Mouse (Mus musculus) erythroid progenitor cell, adult 5-6 weeks (primary cell): Measurements from ENCODE around the gene Rhox7a. TPM values are rescaled to one million over a fixed set of nuclear protein-coding genes. Genes with fewer than 3 reads are reported as not detected.
"Not testable (repeated sequence)": the region's sequence is repeated elsewhere in the genome, so short reads cannot be mapped to it uniquely, and the experiment has no call there.

Experiments used
- ATAC-seq: replicated peaks from 2 replicates; pipeline ENCODE4 v1.8.0; 2016; ENCODE audit warnings: moderate number of reproducible peaks, mild to moderate bottlenecking, moderate TSS enrichment, inconsistent platforms; ENCODE audit not compliant: poor library complexity, low FRiP score, severe bottlenecking
- total RNA-seq, 2 experiments: library from RNA; stranded (forward) in 1 of 2; stranded (reverse) in 1 of 2; fragments of 150-400 nt in 1 of 2; fragments of 186-747, 209-891 nt in 1 of 2; gene quantifications; 2 replicates each; pipeline versions ENCODE4 v1.2.3 to v1.2.4; 2015 to 2017; ENCODE audit warnings: low replicate concordance in 2 of 2

The Rhox7a gene
- total RNA-seq (2015; ENCODE audit: low replicate concordance): not detected in 2 replicates
- total RNA-seq (2017; ENCODE audit: low replicate concordance): not detected in 2 replicates

GRCm38 (mm10) chrX:37831386-37831785, at the start of gene Rhox7a:
Gene Rhox7a (plus strand): TSS chrX:37831686.
- not testable (repeated sequence) for ATAC-seq

DNA sequence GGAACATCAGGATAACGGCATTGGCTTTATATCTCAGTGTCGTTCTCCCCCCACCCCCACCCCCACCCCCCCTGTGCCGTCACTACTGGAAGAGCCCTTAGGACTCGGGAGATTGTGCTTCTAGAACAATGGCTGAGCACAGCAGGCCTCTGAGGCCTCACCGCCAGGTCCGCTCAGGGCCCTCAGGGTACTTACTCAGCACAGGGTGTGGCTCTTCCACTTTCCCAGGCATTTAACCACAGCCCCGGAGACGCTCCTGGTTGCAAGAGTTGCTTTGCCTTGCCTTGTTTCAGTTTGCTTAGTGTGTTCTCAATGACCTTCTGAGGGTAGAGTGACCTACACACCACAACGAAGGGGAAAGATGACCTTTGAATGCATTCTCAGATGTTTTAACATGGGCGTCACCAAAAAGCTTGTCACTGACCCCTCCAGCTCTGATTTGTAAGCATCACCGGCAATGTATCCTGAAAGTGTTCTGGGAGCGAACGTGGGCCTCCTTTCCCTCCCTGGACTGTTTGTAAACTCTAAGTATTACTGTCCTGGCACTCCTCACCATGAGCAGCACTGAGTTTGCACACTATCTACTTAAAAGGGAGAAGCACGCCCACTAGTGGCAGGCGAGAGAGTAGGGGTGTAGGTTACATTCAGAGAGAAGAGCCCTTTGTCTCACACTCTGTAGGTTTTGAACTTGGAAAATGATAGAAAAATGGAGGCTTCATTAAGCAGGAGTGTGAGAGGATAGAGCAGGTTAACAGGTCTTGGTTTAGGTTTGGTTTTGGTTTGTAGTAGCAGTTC, 24.0 kb upstream of the Rhox7a start:
- ATAC-seq: no peak

DNA sequence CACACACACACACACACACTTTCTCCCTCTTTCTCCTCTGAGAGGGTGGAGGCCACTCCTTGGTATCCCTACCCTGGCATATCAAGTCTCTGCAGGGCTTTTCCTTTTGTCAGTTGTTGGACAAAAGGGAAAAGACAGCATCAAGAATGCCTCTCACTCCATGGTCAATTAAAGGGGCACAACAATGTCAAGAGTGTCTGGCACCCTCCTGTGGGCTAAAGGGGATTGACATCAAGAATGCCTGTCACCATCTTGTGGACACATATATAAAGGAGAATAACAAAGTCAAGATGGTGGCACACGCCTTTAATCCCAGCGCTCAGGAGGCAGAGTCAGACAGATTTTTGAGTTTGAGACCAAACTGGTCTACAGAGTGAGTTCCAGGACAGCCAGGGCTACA, 22.1 kb upstream of the Rhox7a start:
- no peak for ATAC-seq

DNA sequence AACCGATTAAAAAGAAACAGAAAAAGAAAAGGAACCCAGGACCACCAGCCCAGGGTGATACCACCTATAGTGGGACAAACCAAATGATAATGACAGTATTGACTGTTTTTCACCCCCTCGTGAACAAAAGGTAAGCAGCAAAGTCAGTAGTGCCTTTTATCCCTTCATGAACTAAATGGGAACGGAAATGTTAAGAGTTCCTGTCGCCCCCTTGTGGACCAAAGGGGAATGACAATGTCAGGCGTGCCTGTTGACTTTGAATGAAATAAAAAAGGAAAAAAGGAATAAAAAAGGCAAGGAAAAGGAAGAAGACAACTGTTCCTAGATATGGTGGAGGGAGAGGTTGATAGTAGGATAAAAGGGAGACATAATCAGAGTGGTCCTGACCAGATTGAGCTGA, 20.3 kb upstream of the Rhox7a start:
- ATAC-seq: no peak

DNA sequence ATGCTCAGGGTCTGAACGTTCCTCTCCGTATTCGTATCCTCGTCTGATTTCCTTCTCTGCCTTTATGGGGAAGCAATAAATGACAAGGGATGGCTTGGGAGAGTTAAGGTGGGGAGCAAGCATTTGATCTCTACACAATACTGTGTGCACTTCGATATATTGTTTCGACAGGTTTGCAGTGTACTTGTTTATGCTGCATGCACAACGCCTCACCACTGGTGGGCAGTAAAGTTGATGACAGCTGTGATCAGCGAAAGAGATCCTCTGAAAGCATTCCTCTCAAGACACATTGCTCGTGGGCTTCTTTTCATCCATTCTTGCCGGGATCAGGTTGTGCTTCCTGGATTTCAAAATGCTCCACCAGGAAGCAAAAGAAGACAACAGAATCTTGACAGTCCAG, 15.8 kb upstream of the Rhox7a start:
- no peak for ATAC-seq

GRCm38 (mm10) chrX:37826610-37827009, 4.9 kb upstream of the Rhox7a start, which contains the start of gene Rhox6:
Gene Rhox6 (plus strand): TSS chrX:37826910.
- ATAC-seq: not testable (repeated sequence)

GRCm38 (mm10) chrX:37871641-37872040, 40.2 kb downstream of the Rhox7a start:
- ATAC-seq: no peak

- no peak for ATAC-seq
Measured at GRCm38 (mm10) chrX:37878844-37879243, 47.4 kb downstream of the Rhox7a start, which contains the start of gene Rhox8. Gene Rhox8 (minus strand): TSS chrX:37878944.

Other genes starting within 250 kb of the Rhox7a start
- not detected in 2 replicates for gene Rhox4f, start 224.0 kb upstream of the Rhox7a start, total RNA-seq (2015; ENCODE audit: low replicate concordance)
- gene Rhox4f, start 224.0 kb upstream of the Rhox7a start, total RNA-seq (2017; ENCODE audit: low replicate concordance): not detected in 2 replicates
- not detected in 2 replicates for gene Rhox3g, start 203.1 kb upstream of the Rhox7a start, total RNA-seq (2015; ENCODE audit: low replicate concordance)
- gene Rhox3g, start 203.1 kb upstream of the Rhox7a start, total RNA-seq (2017; ENCODE audit: low replicate concordance): not detected in 2 replicates
- not detected in 2 replicates for gene Rhox2g, start 188.2 kb upstream of the Rhox7a start, total RNA-seq (2015; ENCODE audit: low replicate concordance)
- not detected in 2 replicates for gene Rhox2g, start 188.2 kb upstream of the Rhox7a start, total RNA-seq (2017; ENCODE audit: low replicate concordance)
- not detected in 2 replicates for gene Rhox4g, start 180.4 kb upstream of the Rhox7a start, total RNA-seq (2015; ENCODE audit: low replicate concordance)
- not detected in 2 replicates for gene Rhox4g, start 180.4 kb upstream of the Rhox7a start, total RNA-seq (2017; ENCODE audit: low replicate concordance)
- gene Rhox3h, start 162.9 kb upstream of the Rhox7a start, total RNA-seq (2015; ENCODE audit: low replicate concordance): not detected in 2 replicates
- not detected in 2 replicates for gene Rhox3h, start 162.9 kb upstream of the Rhox7a start, total RNA-seq (2017; ENCODE audit: low replicate concordance)
- not detected in 2 replicates for gene Rhox2h, start 158.4 kb upstream of the Rhox7a start, total RNA-seq (2015; ENCODE audit: low replicate concordance)
- not detected in 2 replicates for gene Rhox2h, start 158.4 kb upstream of the Rhox7a start, total RNA-seq (2017; ENCODE audit: low replicate concordance)
- gene Rhox5, start 26.8 kb upstream of the Rhox7a start, total RNA-seq (2015; ENCODE audit: low replicate concordance): not detected in 2 replicates
- not detected in 2 replicates for gene Rhox5, start 26.8 kb upstream of the Rhox7a start, total RNA-seq (2017; ENCODE audit: low replicate concordance)
- not detected in 2 replicates for gene Rhox6, start 4.8 kb upstream of the Rhox7a start, total RNA-seq (2015; ENCODE audit: low replicate concordance)
- gene Rhox6, start 4.8 kb upstream of the Rhox7a start, total RNA-seq (2017; ENCODE audit: low replicate concordance): not detected in 2 replicates
- gene Rhox8, start 47.3 kb downstream of the Rhox7a start, total RNA-seq (2015; ENCODE audit: low replicate concordance): not detected in 2 replicates
- 0.51 TPM in 1 of 2 replicates, not detected in the other for gene Rhox8, start 47.3 kb downstream of the Rhox7a start, total RNA-seq (2017; ENCODE audit: low replicate concordance)
- not detected in 2 replicates for gene Rhox7b, start 65.5 kb downstream of the Rhox7a start, total RNA-seq (2015; ENCODE audit: low replicate concordance)
- not detected in 2 replicates for gene Rhox7b, start 65.5 kb downstream of the Rhox7a start, total RNA-seq (2017; ENCODE audit: low replicate concordance)
- not detected in 2 replicates for gene Rhox9, start 70.1 kb downstream of the Rhox7a start, total RNA-seq (2015; ENCODE audit: low replicate concordance)
- gene Rhox9, start 70.1 kb downstream of the Rhox7a start, total RNA-seq (2017; ENCODE audit: low replicate concordance): not detected in 2 replicates
- not detected in 2 replicates for gene Btg1-ps1, start 187.1 kb downstream of the Rhox7a start, total RNA-seq (2015; ENCODE audit: low replicate concordance)
- not detected in 2 replicates for gene Btg1-ps1, start 187.1 kb downstream of the Rhox7a start, total RNA-seq (2017; ENCODE audit: low replicate concordance)
- gene Btg1-ps2, start 211.4 kb downstream of the Rhox7a start, total RNA-seq (2015; ENCODE audit: low replicate concordance): not detected in 2 replicates
- gene Btg1-ps2, start 211.4 kb downstream of the Rhox7a start, total RNA-seq (2017; ENCODE audit: low replicate concordance): not detected in 2 replicates
- not detected in 2 replicates for gene Rhox10, start 234.8 kb downstream of the Rhox7a start, total RNA-seq (2015; ENCODE audit: low replicate concordance)
- gene Rhox10, start 234.8 kb downstream of the Rhox7a start, total RNA-seq (2017; ENCODE audit: low replicate concordance): not detected in 2 replicates